Mouse (Mus musculus): Measurements from ENCODE around the gene Bola3. TPM values are rescaled to one million over a fixed set of nuclear protein-coding genes. Genes with fewer than 3 reads are reported as not detected.
A peak's percentile ranks its signal among the peaks of the same experiment; 100 is the strongest.

Bola3 gene
- polyA plus RNA-seq (2014; fragmentation: Nextera tagmentation; extraction: Ambion mirVana), result 142 and 144 TPM in 2 replicates

- WGBS, result 25% methylated on average over 6 of the region's 6 CpGs
- H3K4me3 ChIP-seq (ENCODE audit: low read depth, low read length), result peak within 1 kb of the TSS; percentile 83
- H3K9ac ChIP-seq (replicated peaks; ENCODE audit: low read length), result peak within 1 kb of the TSS; percentile 93
- peaks cover 2% of the 10 kb centered on the region; the same call in 1 of the 2 replicates for H3K4me1 ChIP-seq (ENCODE audit: control insufficient read depth, insufficient read depth, low read length)
- peak within 1 kb of the TSS; percentile 65 for H3K4me2 ChIP-seq (ENCODE audit: low read depth, low read length)
- no peaks in the 10 kb centered on the region for H3K9me3 ChIP-seq (replicated peaks; ENCODE audit: control insufficient read depth, low read length)
- DNase-seq (ENCODE audit: low spot score), result peak; percentile 25
- H3K36me3 ChIP-seq (replicated peaks; ENCODE audit: control insufficient read depth, insufficient read depth, low read depth, low read length), result no peaks in the 10 kb centered on the region; the same call in 1 of the 2 replicates
- H3K27ac ChIP-seq (replicated peaks; ENCODE audit: low read depth, low read length), result peak within 1 kb of the TSS; percentile 54; the same call in 1 of the 2 replicates
- no peaks in the 10 kb centered on the region for H3K27me3 ChIP-seq (ENCODE audit: control insufficient read depth, insufficient read depth, low read length)
- peak; percentile 64 for ATAC-seq (replicated peaks; ENCODE audit: insufficient number of reproducible peaks, low FRiP score, low TSS enrichment, low read depth)
Observed at GRCm38 (mm10) chr6:83348873-83349272, at the start of gene Bola3. Bola3 (plus strand) TSS chr6:83349147.

DNA sequence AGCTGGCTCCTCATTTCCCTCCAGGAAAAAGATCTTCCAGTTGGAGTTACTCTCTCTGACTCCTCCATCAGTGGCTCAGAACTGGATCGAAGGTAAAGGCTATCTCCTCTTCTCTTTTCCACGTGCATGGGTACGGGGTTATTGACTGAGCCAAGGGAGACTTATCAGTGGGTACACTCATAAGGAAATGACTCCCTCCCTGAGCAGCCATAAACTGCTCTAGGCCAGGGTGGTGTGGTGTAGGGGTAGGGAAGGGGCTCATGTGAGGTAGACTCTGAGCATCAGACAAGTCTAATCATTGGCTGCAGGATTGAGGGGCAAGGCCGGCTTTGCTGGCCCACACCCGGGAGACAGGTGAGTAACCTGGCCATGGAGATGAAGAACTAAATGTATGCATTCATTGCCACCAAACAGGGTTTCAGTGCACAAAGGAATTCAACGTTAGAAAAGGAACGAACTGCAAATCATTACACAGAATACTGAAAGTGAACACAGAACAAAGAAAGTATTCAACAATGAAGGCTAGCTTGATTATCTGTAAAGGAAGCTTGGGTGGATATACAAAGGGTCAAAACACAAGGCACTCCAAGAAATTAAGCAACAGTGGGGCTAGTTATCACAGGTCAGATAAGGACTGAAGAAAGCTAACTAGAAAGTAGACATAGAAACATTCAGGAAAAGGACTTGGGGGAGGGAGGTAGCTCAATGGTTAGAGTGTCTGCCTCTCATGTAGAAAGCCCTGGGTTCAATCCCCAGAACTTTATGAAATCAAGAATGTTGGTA lies 48.3 kb upstream of the Bola3 start:
- Histone ChIP-seq H3K27me3 (ENCODE audit: control insufficient read depth, insufficient read depth, low read length) (no peaks in the 10 kb centered on the region), H3K4me3 (ENCODE audit: low read depth, low read length) (no peak overlapping the region), H3K36me3 (replicated peaks; ENCODE audit: control insufficient read depth, insufficient read depth, low read depth, low read length) (no peaks in the 10 kb centered on the region), H3K4me1 (ENCODE audit: control insufficient read depth, insufficient read depth, low read length) (no peaks in the 10 kb centered on the region), H3K9ac (replicated peaks; ENCODE audit: low read length) (no peak overlapping the region), H3K4me2 (ENCODE audit: low read depth, low read length) (no peak overlapping the region), H3K9me3 (replicated peaks; ENCODE audit: control insufficient read depth, low read length) (no peaks in the 10 kb centered on the region), H3K27ac (replicated peaks; ENCODE audit: low read depth, low read length) (no peak overlapping the region)
- no peak for ATAC-seq (replicated peaks; ENCODE audit: insufficient number of reproducible peaks, low FRiP score, low TSS enrichment, low read depth)
- 83% methylated on average over 7 of the region's 7 CpGs for WGBS
- DNase-seq (ENCODE audit: low spot score), result no peak

DNA sequence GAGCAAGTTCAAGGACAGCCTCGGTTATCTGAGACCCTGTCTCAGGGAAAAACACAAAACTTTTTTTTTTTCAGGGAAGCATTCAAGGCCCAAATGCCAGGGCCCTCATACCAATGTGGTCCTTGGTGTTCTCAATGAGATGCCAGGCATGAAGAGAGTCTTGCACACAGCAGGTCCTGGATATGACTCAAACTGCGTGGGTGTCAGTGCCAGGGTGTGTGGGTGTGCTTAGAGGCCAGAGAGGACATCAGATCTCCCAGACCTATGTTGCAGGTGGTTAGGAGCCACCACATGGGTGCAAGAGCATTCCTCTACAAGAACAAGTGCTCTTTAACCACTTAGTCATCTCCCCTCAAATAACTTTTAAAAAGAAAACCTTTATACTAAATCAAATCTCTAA lies 47.7 kb upstream of the Bola3 start:
- H3K4me1 ChIP-seq (ENCODE audit: control insufficient read depth, insufficient read depth, low read length), result no peaks in the 10 kb centered on the region
- no peak overlapping the region for H3K27ac ChIP-seq (replicated peaks; ENCODE audit: low read depth, low read length)
- no peak overlapping the region for H3K4me2 ChIP-seq (ENCODE audit: low read depth, low read length)
- H3K9me3 ChIP-seq (replicated peaks; ENCODE audit: control insufficient read depth, low read length), result no peaks in the 10 kb centered on the region
- H3K27me3 ChIP-seq (ENCODE audit: control insufficient read depth, insufficient read depth, low read length), result no peaks in the 10 kb centered on the region
- peaks cover 2% of the 10 kb centered on the region; the same call in 1 of the 2 replicates for H3K36me3 ChIP-seq (replicated peaks; ENCODE audit: control insufficient read depth, insufficient read depth, low read depth, low read length)
- H3K9ac ChIP-seq (replicated peaks; ENCODE audit: low read length), result no peak overlapping the region
- ATAC-seq (replicated peaks; ENCODE audit: insufficient number of reproducible peaks, low FRiP score, low TSS enrichment, low read depth) (no peak), DNase-seq (ENCODE audit: low spot score) (no peak)
- no peak overlapping the region for H3K4me3 ChIP-seq (ENCODE audit: low read depth, low read length)
- 85% methylated on average over 2 of the region's 2 CpGs for WGBS

DNA sequence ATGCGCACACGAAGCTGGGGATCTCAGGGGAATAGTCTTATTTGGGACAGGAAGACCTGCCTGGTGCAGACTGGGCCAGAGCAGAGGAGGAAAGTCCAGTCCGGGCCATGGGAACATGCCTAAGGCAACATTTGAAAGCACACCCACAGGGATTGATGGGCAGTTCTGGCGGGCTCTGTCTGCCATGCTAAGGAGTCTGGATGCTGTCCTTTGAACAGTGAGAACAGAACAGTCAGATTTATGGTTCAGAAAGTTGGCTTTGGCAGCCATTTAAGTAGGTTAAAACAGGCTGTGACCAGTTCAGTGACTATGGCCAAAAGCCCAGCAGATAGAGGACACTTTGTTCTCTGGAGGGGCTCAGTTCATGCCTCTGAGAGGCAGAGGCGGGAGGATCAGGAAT lies 46.7 kb upstream of the Bola3 start:
- Histone ChIP-seq H3K27me3 (ENCODE audit: control insufficient read depth, insufficient read depth, low read length) (no peaks in the 10 kb centered on the region), H3K4me3 (ENCODE audit: low read depth, low read length) (no peak overlapping the region), H3K27ac (replicated peaks; ENCODE audit: low read depth, low read length) (no peak overlapping the region), H3K4me1 (ENCODE audit: control insufficient read depth, insufficient read depth, low read length) (no peaks in the 10 kb centered on the region), H3K9me3 (replicated peaks; ENCODE audit: control insufficient read depth, low read length) (no peaks in the 10 kb centered on the region), H3K9ac (replicated peaks; ENCODE audit: low read length) (no peak overlapping the region), H3K4me2 (ENCODE audit: low read depth, low read length) (no peak overlapping the region), H3K36me3 (replicated peaks; ENCODE audit: control insufficient read depth, insufficient read depth, low read depth, low read length) (peaks cover 2% of the 10 kb centered on the region; the same call in 1 of the 2 replicates)
- ATAC-seq (replicated peaks; ENCODE audit: insufficient number of reproducible peaks, low FRiP score, low TSS enrichment, low read depth) (no peak), DNase-seq (ENCODE audit: low spot score) (no peak)
- 73% methylated on average over 5 of the region's 5 CpGs for WGBS

- 89% methylated on average over 7 of the region's 7 CpGs for WGBS
- H3K9me3 ChIP-seq (replicated peaks; ENCODE audit: control insufficient read depth, low read length), result no peaks in the 10 kb centered on the region
Observed at GRCm38 (mm10) chr6:83309017-83309416, 39.9 kb upstream of the Bola3 start.

DNA sequence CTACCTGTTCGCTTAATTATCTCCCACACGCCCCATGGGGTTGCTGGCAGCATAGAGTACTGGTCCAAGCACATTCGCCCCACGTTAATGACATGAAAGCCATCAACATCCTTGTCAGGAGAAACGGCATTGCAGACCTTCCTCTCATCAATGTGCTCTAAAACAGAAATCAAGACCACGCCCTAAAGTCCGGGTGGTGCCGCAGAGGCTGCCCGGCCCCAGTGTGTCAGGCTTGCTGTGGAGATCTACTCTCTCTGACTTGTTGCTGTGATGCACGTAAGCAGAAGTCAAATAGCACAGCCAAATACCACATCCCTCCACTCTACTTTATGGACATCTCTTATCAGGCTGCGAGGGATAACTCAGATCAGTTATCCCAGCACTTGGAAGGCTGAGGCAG lies 37.7 kb upstream of the Bola3 start:
- no peak overlapping the region for H3K4me3 ChIP-seq (ENCODE audit: low read depth, low read length)
- no peak overlapping the region for H3K27ac ChIP-seq (replicated peaks; ENCODE audit: low read depth, low read length)
- H3K36me3 ChIP-seq (replicated peaks; ENCODE audit: control insufficient read depth, insufficient read depth, low read depth, low read length), result peaks cover 6% of the 10 kb centered on the region
- no peaks in the 10 kb centered on the region for H3K27me3 ChIP-seq (ENCODE audit: control insufficient read depth, insufficient read depth, low read length)
- WGBS, result 92% methylated on average over 11 of the region's 11 CpGs
- H3K4me1 ChIP-seq (ENCODE audit: control insufficient read depth, insufficient read depth, low read length), result no peaks in the 10 kb centered on the region
- ATAC-seq (replicated peaks; ENCODE audit: insufficient number of reproducible peaks, low FRiP score, low TSS enrichment, low read depth) (no peak), DNase-seq (ENCODE audit: low spot score) (no peak)
- H3K4me2 ChIP-seq (ENCODE audit: low read depth, low read length), result no peak overlapping the region
- no peaks in the 10 kb centered on the region for H3K9me3 ChIP-seq (replicated peaks; ENCODE audit: control insufficient read depth, low read length)
- no peak overlapping the region for H3K9ac ChIP-seq (replicated peaks; ENCODE audit: low read length)

More at GRCm38 (mm10) chr6:83309017-83309416, 39.9 kb upstream of the Bola3 start:
- Histone ChIP-seq H3K9ac (replicated peaks; ENCODE audit: low read length) (no peak overlapping the region), H3K36me3 (replicated peaks; ENCODE audit: control insufficient read depth, insufficient read depth, low read depth, low read length) (peaks cover 8% of the 10 kb centered on the region), H3K4me1 (ENCODE audit: control insufficient read depth, insufficient read depth, low read length) (no peaks in the 10 kb centered on the region), H3K27me3 (ENCODE audit: control insufficient read depth, insufficient read depth, low read length) (no peaks in the 10 kb centered on the region), H3K4me3 (ENCODE audit: low read depth, low read length) (no peak overlapping the region), H3K4me2 (ENCODE audit: low read depth, low read length) (no peak overlapping the region), H3K27ac (replicated peaks; ENCODE audit: low read depth, low read length) (no peak overlapping the region)
- DNase-seq (ENCODE audit: low spot score), result no peak
- no peak for ATAC-seq (replicated peaks; ENCODE audit: insufficient number of reproducible peaks, low FRiP score, low TSS enrichment, low read depth)

DNA sequence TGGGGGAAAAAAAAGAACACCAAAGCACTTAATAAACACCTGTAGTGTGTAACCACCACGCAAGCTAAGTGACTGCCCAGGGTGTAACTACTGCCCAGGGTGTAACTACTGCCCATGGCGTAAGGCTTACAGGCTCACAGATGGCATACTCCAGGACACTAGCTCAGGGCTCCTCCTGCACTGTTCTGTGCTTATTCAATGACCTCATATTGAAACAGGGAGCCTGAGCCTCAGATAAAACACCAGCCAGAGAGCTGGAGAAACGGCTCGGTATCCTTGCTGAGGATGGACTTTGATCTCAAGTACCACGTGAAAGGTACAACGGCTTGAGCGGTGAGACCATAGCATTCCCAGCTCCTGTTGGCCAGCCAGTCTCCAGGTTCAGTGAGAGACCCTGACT lies 36.9 kb upstream of the Bola3 start:
- Histone ChIP-seq H3K4me1 (ENCODE audit: control insufficient read depth, insufficient read depth, low read length) (no peaks in the 10 kb centered on the region), H3K4me2 (ENCODE audit: low read depth, low read length) (no peak overlapping the region), H3K27ac (replicated peaks; ENCODE audit: low read depth, low read length) (no peak overlapping the region), H3K36me3 (replicated peaks; ENCODE audit: control insufficient read depth, insufficient read depth, low read depth, low read length) (peaks cover 6% of the 10 kb centered on the region), H3K9ac (replicated peaks; ENCODE audit: low read length) (no peak overlapping the region), H3K27me3 (ENCODE audit: control insufficient read depth, insufficient read depth, low read length) (no peaks in the 10 kb centered on the region), H3K9me3 (replicated peaks; ENCODE audit: control insufficient read depth, low read length) (no peaks in the 10 kb centered on the region), H3K4me3 (ENCODE audit: low read depth, low read length) (no peak overlapping the region)
- ATAC-seq (replicated peaks; ENCODE audit: insufficient number of reproducible peaks, low FRiP score, low TSS enrichment, low read depth), result no peak
- no peak for DNase-seq (ENCODE audit: low spot score)
- 94% methylated on average over 7 of the region's 7 CpGs for WGBS

- Histone ChIP-seq H3K4me2 (ENCODE audit: low read depth, low read length) (no peak overlapping the region), H3K36me3 (replicated peaks; ENCODE audit: control insufficient read depth, insufficient read depth, low read depth, low read length) (peaks cover 6% of the 10 kb centered on the region), H3K4me1 (ENCODE audit: control insufficient read depth, insufficient read depth, low read length) (no peaks in the 10 kb centered on the region), H3K27ac (replicated peaks; ENCODE audit: low read depth, low read length) (no peak overlapping the region), H3K27me3 (ENCODE audit: control insufficient read depth, insufficient read depth, low read length) (no peaks in the 10 kb centered on the region), H3K9ac (replicated peaks; ENCODE audit: low read length) (no peak overlapping the region), H3K4me3 (ENCODE audit: low read depth, low read length) (no peak overlapping the region), H3K9me3 (replicated peaks; ENCODE audit: control insufficient read depth, low read length) (no peaks in the 10 kb centered on the region)
- ATAC-seq (replicated peaks; ENCODE audit: insufficient number of reproducible peaks, low FRiP score, low TSS enrichment, low read depth) (no peak), DNase-seq (ENCODE audit: low spot score) (no peak)
- WGBS, result 90% methylated on average over 8 of the region's 8 CpGs
Observed at GRCm38 (mm10) chr6:83312514-83312913, 36.4 kb upstream of the Bola3 start.
